Mouse (Mus musculus): ENCODE measurements around the gene Tln2.

GRCm38 (mm10) chr9:67574721-67575248 is 15.3 kb upstream of the Tln2 start:
- TF ChIP-seq CTCF (IDR thresholded peaks at IDR 0.05; ENCODE audit: insufficient read depth, low read depth, low read length) (no peak), POLR2A (IDR thresholded peaks at IDR 0.05; ENCODE audit: insufficient read depth, low read depth, low read length) (no peak)

Measured in olfactory bulb, adult 2 months (tissue).